Mouse (Mus musculus) megakaryocyte, embryonic 14.5 days (primary cell): Measurements from ENCODE around the gene Rxfp2.

ENCODE experiments used
- FLI1 ChIP-seq: IDR thresholded peaks from 2 replicates; pipeline ENCODE4 v1.6.1; 2012; ENCODE audit warnings: low read length, inconsistent platforms, mixed read lengths
- GATA1 ChIP-seq: IDR thresholded peaks from 3 replicates; pipeline ENCODE4 v1.6.1; 2012; ENCODE audit warnings: mixed read lengths, low read length, inconsistent platforms, borderline replicate concordance

- TF ChIP-seq GATA1 = no peak
- TF ChIP-seq FLI1 = no peak
These were observed 87.9 kb downstream of the Rxfp2 start for GRCm38 (mm10) chr5:150106358-150106757.
